Mouse (Mus musculus) hindlimb bud, embryonic 11.5 days (tissue): ENCODE results near the gene Cdv3.
"Not testable (repeated sequence)": the region's sequence is repeated elsewhere in the genome, so short reads cannot be mapped to it uniquely, and the experiment has no call there.

ENCODE experiments used
- DNase-seq: peaks from one replicate; pipeline ENCODE4 v3.0.0-alpha.2; 2012; ENCODE audit warnings: low read depth, low spot score; ENCODE audit errors: extremely low spot score

Gene Cdv3

GRCm38 (mm10) chr9:103372271-103373010 is 6.8 kb upstream of the Cdv3 start:
- DNase-seq = no peak

- DNase-seq = no peak
These were observed 4.3 kb upstream of the Cdv3 start for GRCm38 (mm10) chr9:103369951-103370350.

- no peak for DNase-seq
These were observed 716 bp upstream of the Cdv3 start for GRCm38 (mm10) chr9:103366356-103366755.

- no peak for DNase-seq
These were observed 895 bp downstream of the Cdv3 start for GRCm38 (mm10) chr9:103364601-103365289.

- DNase-seq = no peak
These were observed 1.8 kb downstream of the Cdv3 start for GRCm38 (mm10) chr9:103363730-103364417.

- DNase-seq = no peak
These were observed 2.6 kb downstream of the Cdv3 start for GRCm38 (mm10) chr9:103363088-103363487.

- no peak for DNase-seq
These were observed 5.0 kb downstream of the Cdv3 start for GRCm38 (mm10) chr9:103360642-103361041.

- DNase-seq = no peak
These were observed 7.1 kb downstream of the Cdv3 start for GRCm38 (mm10) chr9:103358545-103358944.

GRCm38 (mm10) chr9:103357893-103358292 is 7.7 kb downstream of the Cdv3 start:
- DNase-seq = no peak

- not testable (repeated sequence) for DNase-seq
These were observed 12.0 kb downstream of the Cdv3 start for GRCm38 (mm10) chr9:103353500-103354260.

GRCm38 (mm10) chr9:103348791-103349190 is 16.8 kb downstream of the Cdv3 start:
- DNase-seq = no peak

- no peak for DNase-seq
These were observed 17.6 kb downstream of the Cdv3 start for GRCm38 (mm10) chr9:103347996-103348490.

GRCm38 (mm10) chr9:103347045-103347444 is 18.6 kb downstream of the Cdv3 start:
- no peak for DNase-seq

GRCm38 (mm10) chr9:103336912-103337311 is 28.7 kb downstream of the Cdv3 start:
- DNase-seq = no peak

- DNase-seq = no peak
These were observed 33.0 kb downstream of the Cdv3 start for GRCm38 (mm10) chr9:103332663-103333062.

- DNase-seq = no peak
These were observed 39.2 kb downstream of the Cdv3 start for GRCm38 (mm10) chr9:103326449-103326848.

- DNase-seq = no peak
These were observed 41.0 kb downstream of the Cdv3 start for GRCm38 (mm10) chr9:103324678-103325077.

- no peak for DNase-seq
These were observed 55.8 kb downstream of the Cdv3 start for GRCm38 (mm10) chr9:103309832-103310231.

- DNase-seq = peak; percentile 30
These were observed 60.2 kb downstream of the Cdv3 start for GRCm38 (mm10) chr9:103305332-103306041.

GRCm38 (mm10) chr9:103304927-103305326 is 60.7 kb downstream of the Cdv3 start, which contains the start of the genes 1300017J02Rik and Topbp1:
Gene 1300017J02Rik, minus strand, starts transcription at chr9:103305082.
Gene Topbp1, plus strand, starts transcription at chr9:103305215.
- DNase-seq = peak; percentile 81
